Mouse (Mus musculus) small intestine, adult 2 months (tissue): ENCODE data around the gene Agpat4.

ENCODE experiments used
- CTCF ChIP-seq: fragments of 200-500 bp; IDR thresholded peaks from 2 replicates; pipeline ENCODE4 v1.5.1; 2012; ENCODE audit warnings: low read depth, mild to moderate bottlenecking, control low read depth, inconsistent platforms, low read length, moderate library complexity, mixed read lengths; ENCODE audit not compliant: insufficient replicate concordance, insufficient read length; ENCODE audit errors: extremely low read depth
- POLR2A ChIP-seq: fragments of 200-500 bp; IDR thresholded peaks from 2 replicates; pipeline ENCODE4 v1.6.1; 2012; ENCODE audit warnings: low read depth, mild to moderate bottlenecking, control low read depth, inconsistent platforms, low read length, moderate library complexity

GRCm38 (mm10) chr17:12149232-12149861 is 30.8 kb downstream of the Agpat4 start:
- TF ChIP-seq CTCF (no peak), POLR2A (no peak)
